Mouse (Mus musculus): ENCODE results near the gene Fgd6.

Fgd6 gene

DNA sequence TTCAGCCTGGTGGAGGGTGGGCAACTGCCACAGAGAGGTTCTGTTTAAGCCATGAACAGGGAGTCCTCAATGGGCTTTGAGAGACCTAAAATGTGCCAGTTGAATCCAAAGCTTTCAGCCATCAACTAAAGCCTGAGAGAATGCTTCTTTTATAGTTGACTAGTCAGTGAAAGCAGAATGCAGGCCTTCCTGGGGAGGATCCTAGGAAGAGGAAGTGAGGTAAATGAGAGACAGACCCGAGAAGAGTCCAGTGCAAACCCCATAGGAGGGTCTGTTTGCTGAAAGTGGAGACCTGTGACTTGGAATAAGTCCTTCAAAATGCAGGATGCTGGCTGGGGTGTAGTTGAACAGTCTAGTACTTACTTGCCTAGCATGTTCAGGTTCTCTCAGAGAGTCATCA, 11.2 kb downstream of the Fgd6 start:
- DNase-seq = no peak

DNA sequence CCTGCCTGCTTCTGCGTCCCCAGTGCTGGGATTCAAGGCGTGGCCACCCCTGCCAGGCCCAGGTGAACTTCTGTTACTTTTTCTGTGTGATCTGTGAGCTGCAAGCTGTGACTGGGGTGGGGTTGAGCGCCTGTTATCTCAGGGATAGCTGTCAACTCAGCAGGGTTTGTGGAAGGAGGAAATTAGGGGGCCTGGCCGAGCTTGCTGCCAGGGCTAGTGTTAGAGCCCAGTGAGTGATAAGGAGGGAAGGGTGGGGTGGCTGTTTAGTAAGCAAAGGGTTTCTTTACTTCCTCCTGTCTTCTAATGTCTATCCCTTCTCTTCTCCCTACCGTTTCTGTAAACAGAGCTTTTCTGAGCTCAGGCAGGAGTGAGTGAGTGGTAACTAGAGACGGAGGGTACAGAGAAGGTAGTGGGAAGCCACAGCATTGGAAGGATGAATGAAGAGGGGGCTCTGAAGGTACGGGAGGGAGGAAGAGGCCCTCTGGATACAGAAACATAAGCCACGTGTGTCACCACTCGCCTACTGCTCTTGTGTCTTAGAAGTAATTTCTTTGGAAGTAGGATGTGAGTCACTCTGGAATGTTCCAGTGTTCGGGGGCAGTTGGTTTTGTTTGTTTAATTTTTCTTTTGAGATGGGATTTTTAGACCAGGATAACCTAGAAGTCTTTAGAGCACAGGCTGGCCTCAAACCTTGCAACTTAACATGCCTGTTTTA, 12.2 kb downstream of the Fgd6 start:
- DNase-seq = peak; percentile 25

DNA sequence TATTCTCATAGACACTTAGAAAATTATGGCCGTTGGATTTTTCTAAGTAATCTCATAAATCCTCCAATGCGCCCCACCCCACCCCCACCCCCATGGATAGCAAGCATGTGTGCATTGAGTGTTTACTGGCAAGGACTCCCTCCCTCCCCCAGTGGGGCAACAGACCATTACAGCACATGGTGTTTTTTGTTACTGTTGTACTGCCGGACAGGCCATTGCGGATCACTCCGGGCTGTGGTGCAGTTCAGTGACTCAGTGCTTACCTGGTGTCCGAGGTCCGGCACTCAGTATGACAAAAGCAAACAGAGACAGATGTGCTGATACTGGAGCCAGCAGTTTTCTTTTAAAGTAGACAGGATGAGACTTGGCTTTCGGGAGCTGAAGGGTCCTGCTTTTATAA, 13.3 kb downstream of the Fgd6 start:
- DNase-seq = no peak

DNA sequence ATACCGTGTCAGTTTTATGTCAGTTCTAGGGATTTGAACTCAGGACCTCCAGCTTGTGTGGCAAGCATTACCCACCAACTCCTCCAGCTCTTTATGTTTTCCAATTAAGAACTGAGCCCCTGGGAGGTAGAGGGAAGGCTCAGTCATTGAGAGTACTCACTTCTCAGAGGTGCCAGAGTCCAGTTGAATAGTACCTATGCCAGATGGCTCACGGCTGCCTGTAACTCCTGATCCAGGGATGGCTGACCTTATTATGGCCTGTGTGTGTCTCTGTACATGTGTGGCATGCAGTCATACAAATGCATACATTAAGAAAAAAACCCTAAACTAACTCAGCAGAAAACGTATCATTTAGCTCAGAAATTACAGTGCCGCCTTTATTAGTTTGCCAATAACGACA, 14.9 kb downstream of the Fgd6 start:
- no peak for DNase-seq

DNA sequence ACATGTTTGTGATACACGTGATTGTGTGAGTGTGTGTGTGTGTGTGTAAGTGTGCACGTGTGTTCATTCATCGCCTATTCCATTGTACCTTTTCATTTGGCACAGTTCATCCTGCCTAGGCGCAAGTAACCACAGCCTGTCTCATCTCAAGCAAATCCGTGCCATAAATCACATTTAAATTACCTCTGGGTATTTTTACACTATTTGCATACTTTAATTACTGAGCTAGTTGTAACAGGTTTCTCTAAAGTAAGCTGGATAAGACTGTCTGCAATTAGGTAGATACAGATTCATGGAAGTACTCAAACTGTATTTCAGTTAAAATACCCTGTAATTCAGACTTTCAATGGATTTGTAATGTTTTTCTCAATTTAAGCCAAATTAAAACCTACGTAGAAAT, 20.7 kb downstream of the Fgd6 start:
- DNase-seq = no peak

DNA sequence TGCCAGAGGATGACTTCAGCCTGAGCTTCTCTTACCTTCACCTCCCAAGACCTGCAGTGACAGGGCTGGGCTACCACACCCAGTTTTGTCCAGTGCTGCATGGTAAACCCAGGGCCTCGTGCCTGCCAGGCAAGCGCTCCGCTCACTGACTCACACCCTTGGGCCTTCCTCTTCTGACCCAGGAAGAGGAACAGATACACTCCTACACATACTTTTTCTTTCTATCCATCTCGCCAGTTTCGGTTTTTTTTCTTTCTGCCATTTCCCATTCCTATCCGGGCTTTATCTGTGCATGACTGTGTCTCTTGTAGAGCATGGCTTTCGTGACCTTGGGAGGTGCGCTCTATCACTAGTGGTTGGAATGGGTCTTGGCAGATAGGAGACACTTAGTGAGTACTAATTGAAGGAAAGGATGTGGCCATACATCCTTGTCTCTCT, 23.8 kb downstream of the Fgd6 start:
- DNase-seq = no peak

DNA sequence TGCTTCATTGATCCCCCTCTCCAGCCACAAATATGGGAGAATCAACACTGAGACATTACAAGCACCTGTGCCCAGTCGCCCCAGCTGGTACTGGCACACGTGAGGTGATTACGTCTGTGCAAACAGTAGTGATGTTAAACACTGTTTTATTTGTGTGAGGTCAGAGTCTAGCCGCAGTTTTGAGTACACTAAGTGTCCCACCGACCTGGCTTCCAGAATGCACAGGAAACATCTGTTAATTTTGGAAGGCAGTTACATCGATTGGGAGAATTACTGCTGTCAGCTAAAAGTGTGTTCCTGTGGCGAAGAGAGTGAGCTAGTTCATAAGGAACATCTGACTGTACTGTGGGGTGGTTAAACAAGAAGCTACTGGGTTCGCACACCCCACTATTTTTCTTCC, 24.4 kb downstream of the Fgd6 start:
- no peak for DNase-seq

DNA sequence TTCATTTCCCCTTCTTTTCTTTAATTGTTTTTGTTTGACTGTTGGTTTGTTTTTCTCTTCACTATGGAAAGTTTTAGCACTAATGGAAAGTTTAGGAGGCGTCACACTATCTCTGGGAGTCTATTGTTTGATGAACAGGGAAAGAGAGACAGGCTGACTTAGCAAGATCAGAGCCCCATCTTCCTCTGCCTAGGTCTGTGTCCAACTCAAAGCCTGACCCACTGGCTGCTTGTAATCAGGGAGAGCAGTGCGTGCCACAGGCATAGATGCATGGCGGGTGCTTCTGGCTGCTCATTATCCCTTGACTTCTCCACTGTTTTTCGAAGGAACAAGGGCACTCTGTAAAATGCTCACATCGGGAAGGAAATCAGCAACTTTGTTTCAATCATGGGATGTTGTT, 26.6 kb downstream of the Fgd6 start:
- DNase-seq = no peak

DNA sequence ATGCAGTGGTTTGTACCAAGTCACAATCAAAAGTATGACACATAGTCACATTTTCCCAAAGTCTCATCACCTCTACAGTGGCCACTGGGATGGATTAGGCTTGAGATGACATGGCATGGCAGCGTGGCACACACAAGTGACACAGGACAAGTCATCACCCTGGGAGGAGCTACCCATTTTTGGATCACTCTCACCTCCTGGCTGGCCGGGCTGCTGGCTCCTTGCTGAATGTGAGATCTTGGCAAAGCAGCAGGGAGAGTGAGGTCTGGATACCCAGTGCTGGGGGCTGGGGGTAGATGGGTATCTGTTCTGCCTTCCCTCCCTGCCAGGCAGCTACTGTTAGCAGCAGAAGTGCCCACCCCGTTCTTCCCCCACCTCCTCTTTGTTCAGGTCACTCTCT, 31.1 kb downstream of the Fgd6 start:
- no peak for DNase-seq

DNA sequence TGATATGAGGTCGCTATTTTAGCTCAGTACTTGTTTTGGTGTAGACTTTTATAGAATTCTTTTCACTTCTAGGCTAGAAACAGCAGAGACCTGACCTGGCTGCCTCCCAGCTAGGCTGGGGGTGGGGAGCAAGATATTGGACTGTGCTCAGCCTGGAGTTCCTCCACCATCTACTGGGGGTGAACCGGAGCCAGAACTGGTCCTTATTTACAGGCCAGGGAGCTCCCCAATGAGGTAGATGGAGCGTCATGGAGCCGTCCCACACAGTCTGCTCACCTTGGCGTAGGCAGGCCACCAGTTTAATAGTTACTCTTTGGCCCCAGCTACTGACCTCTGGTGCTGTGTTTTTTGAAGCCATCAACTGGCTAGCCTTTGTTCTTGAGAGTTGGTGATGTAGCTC, 32.9 kb downstream of the Fgd6 start:
- DNase-seq = no peak

DNA sequence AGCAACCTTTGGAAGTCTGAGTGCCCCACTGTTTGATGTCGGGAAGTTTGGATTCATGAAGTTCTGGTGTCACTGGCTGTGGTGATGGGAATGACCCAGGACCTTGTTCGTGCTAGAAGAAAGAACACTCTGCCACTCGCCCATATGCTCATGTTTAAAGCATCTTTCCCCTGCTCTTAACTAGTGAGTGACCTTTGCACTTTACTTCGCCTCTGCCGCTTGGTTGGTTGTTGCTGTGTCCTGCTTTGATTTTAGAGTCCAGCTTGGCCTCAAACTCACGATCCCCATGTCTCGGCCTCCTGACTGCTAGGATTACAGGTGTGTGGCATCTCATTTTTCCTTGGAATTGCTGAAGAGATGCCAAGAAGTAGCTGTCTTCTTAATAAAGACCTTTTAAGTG, 35.8 kb downstream of the Fgd6 start:
- no peak for DNase-seq

DNA sequence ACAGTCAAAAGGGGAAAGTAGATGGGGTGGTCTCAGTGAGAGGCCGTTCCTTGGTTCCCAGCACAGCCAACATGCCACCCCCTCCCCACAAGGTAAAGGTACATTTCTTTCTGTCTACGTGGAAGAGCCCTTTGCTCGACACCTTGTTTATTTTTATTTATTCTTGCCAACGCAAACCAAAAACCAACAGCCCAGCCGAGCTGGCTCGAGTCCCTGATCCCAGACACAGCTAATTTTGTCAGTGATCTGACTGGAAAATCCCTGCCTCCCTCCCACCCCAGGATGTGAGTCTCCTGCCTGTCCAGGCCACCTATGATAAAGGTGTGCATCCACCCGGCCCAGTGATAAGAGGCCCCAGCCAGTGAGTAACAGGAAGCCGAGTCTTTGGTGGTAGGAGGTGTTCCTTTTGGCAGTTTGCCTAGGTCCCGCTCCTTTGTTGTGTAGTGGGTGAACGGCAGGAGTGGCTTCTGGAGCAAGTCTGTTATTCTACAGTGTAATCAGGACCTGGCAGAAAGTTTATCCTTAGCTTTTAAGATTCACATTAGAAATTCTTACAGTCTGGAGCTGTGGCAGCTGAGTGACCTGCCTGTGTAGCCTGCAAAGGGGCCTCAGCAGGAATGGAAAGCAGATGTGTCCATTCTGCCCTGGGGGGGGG, 36.6 kb downstream of the Fgd6 start:
- peak; percentile 71 for DNase-seq

DNA sequence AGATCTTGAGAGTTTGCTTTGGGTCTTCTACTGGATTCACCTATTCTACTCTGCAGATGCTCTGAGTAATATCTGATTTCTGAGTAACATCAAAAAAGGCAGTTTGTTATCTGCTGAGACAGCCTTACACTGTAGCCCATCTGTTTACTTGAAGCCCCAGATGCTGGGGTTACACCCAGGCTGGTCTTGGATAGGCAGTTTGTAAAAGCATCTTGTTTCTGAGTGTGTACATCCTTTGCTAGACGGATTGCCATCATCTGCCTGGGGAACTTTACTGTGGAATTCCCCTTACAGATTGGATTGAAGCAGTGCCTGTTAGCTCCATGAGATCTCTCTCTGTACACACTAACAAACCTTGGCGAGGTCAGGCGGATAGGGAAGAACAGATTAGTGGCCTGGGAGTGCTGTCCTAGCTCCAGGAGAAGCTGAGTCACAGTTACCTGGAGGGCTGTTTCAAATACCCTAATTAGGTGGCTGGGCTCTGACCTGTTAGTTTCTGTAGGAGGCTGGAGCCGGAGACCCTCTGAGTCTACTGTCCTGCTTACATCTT, 37.2 kb downstream of the Fgd6 start:
- no peak for DNase-seq

DNA sequence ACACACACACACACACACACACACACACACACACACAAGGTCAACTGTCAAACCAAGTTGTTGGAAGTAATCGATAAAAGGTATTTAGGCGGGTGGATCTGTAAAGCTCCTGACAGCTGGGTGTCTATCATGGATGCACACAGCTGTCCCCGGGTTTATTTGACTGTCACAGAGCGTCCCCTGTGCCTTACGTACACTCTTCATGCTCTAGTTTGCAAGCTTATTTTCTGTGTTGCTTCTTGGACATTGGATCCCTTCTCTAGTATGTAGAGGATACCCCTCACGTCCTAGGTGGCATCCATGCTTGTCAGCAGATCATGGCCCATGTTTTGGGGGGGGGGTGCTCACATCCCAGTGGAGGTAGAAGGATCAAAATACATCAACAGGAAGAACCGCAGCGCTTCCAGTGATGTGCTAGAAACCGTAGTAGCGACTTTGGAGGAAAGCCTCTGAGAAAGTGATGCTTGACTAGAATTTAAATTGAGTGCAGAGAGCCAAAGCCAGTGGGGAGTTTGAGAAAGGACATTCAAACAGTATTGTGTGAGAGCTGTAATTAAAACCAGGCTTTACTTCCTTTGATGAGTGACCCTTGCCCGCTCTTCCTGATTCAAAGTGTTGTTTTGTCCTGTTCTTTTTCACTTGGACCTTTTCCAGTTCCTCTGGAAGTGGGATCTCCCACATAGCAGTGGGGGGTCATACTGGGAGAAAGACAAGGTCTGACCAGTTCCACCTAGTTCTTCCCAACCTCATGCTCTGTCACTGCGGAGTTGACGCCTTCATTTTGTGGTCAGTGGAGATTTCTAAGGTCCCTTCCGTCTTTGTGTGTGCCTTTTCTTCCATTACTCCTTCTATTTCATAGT, 41.4 kb downstream of the Fgd6 start:
- no peak for DNase-seq

DNA sequence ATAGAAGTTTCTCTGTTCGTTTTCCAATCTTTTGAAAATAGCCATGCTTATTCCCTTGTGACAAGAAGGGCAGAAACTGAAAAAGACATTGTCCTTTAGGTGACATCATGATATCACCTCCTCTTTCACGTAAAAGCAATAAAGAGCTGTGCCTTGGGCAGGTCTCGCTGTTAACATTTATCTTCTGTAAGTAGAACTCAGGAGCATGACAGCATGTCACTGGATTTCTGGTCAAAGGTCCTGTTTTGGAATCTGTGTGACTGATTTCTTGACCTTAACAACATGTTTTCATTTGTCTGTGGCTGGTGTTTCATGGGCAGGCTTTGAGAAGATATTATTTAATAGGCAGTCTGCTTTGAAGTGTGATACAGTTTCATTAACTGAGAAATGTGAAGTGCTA, 44.9 kb downstream of the Fgd6 start:
- DNase-seq = no peak

DNA sequence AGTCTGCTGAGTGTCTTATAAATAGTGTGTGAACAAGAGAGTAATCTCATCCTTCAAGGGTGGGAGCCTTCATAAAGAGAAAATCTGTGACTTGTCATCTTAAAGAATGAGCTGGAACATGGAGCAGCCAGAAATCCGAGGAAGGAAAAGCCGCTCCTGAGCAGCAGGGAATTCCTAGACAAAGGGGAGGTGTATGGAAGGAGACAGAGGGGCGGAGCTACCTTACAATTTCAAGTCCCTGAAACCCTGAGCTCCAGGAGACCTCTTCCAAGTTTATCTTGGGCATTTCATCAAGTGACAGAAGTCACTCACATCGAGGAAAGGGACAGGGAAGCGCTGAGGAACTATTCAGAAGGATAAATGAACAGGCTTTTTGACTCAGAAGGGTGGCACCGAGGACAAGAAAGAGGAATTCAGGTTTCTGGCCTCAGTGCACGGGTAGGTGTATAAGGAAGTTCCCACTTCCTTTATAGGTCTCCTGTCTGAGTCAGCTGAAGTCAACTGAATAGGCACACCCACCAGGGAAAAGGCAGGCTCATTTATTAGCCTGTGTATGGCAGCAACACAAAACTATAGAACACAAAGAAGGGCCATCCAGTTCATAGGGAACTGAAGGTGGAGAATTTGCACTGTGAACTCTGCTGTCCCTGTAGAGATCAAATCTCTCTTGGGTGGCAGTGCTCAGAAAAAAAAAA, 46.4 kb downstream of the Fgd6 start:
- no peak for DNase-seq

DNA sequence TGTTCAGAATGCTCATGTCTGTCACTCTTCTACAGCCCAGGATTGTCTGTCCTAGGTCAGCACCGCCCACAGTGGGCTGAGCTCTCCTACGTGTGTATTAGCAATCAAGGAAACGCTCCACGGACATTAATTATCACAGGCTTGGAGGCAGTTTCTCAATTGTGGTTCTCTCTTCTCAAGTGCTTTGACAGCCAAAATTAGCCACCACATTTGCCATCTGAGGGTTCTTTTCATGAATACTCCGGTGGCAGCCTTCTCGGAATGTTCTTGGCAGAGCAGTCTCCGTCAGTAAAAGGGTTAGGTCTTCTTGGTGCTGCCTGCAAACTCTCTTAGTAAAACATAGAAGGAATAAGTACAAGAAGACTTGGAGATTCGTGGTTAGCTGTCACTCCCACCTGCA, 50.5 kb downstream of the Fgd6 start:
- no peak for DNase-seq

DNA sequence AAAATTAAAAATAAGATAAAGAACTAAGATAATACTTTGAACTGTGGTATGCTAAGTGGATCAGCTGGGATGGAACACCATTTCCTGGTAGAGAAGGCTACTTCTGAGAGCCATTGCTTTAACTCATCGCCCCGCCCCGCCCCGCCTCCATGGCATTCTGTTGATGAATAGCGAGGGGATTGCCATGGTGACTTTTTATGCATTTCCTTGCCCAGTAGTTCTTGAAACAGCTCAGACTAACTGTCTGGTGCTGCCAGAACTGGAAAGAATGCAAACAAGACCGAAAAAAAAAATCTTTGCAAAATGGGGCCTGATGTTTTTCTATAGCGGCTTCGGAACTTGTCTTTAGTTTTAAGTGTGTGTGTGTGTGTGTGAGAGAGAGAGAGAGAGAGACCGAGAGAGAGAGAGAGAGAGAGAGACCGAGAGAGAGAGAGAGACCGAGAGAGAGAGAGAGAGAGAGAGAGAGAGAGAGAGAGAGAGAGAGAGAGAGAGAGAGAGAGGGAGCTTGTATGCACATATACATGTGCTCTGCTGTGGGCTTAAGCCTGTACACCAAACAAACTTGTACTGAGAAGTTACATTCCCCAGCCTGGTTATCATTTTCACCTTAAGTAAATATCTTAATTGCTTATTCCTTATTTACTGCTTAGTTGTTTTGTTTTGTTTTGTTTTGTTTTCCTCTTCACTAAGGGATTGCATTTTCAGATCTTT, 51.7 kb downstream of the Fgd6 start:
- DNase-seq = peak; percentile 63

DNA sequence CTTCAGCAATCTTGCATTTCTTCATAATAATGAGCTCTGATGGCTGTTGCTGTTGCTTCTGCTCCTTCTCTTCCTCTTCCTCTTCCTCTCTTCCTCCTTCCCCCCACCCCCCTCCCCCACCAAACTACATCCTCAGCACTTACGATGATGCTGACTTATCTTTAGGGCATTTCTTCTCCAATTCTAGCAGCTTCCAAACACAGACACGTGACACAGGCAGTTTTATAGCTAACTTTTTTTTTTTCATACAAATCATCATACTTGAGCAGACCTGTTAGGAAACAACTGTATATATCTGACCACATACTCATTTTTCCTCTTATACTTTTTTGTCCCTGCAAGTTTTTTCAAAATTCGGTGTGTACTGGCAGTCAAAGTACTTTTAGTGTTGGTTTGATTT, 54.2 kb downstream of the Fgd6 start:
- no peak for DNase-seq

DNA sequence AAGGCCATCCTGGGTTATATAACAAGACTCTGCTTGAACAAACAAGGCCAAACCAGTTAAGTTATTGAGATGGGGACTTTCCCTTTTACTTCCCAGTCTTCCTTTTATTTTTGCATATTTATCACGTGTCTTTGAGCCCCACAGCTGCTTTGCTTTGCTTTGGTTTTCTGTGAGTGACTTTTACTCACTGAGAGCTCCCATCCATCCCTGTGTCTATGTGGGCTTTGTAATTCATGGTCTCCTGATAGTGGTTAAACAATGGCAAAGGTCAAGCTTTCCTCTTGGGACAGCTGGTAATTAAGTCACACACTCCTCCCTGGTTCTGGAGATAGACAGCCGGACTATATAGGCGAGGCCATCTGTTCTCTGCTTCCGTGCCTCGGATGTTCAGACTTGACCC, 57.7 kb downstream of the Fgd6 start:
- no peak for DNase-seq

DNA sequence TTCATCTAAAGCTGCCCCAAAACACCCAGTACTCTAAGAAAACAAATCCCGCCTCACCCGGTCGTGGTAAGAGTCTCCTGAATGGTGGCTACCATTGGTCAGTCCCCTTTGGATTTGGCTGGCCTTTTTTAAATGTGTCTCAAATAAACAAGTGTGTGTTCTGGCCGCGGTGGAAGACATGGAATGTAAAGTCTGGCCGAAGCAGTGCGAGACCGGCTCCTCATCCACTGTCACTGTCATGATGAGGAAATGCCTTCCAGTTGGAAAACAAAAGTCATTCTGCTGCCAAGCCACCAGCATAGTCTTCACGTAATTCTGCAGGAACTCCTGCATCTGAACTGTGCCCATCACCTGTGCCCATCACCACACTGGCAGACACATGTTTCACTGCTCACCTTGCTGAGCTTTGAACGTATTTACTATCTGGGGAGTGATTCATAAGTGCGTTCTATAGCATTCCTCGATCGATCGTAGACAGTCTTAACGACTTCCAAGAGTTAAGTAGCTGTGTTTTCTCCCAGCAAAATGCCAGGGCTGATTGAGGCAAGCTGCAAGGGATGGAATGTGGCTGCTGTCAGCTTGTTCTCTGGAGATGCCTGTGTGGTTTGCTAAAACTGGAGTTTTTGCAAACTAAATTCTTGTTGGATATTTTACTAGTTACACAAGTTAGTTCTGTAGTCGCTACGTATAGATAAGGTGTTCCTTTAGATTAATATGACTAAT, 60.1 kb downstream of the Fgd6 start:
- DNase-seq = peak; percentile 58

Measured in lung, postnatal 14 days (tissue).